In the genomic region with DNA sequence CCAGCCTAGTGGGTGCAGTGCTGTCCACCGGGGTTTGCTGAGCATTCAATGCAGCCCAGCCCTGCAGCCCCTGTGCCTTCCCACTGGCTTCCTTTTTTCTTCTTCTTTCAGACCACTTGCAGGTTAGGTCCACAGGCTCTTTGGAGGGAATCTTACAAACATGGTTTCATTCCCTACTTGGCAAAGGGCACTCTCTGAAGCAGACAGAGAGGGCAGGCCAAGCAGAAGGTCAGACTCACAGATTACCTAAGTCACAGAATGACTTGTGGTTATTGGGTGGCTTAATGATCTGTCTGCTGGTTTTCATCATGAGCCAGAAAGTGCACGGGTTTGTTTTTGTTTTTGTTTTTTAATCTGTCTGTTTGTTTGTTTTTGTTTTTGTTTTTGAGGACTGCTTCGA, we compare ENCODE assay signal across 26 mouse cellular contexts.
DNase-seq lines count a peak whose midpoint lies in the region; ATAC-seq and TF ChIP-seq lines count a peak whose summit lies in the region.
"Had no signal": no experiment of that assay in that cellular context is flagged by ENCODE, and none has a peak within 500 bp of the region (broad histone marks: within the 10 kb centered on the region; RNA-seq: fewer than 3 reads in every experiment).

No protein-coding gene starts in this region.

- no peaks in the 10 kb centered on the region for H3K9me3 ChIP-seq in hindbrain, embryonic 13.5 days
- H3K9me3 ChIP-seq in hindbrain, embryonic 11.5 days (ENCODE audit: control insufficient read depth, low read length), result no peaks in the 10 kb centered on the region
- H3K9me3 ChIP-seq in liver, embryonic 11.5 days (ENCODE audit: control insufficient read depth, low read length), result no peaks in the 10 kb centered on the region
- H3K9me3 ChIP-seq in liver, postnatal 0 days (ENCODE audit: low read length), result no peaks in the 10 kb centered on the region
- no peaks in the 10 kb centered on the region for H3K9me3 ChIP-seq in liver, embryonic 14.5 days (ENCODE audit: control insufficient read depth, low read length)
- no peaks in the 10 kb centered on the region for H3K9me3 ChIP-seq in forebrain, postnatal 0 days (ENCODE audit: low read length)
- H3K9me3 ChIP-seq: heart, embryonic 10.5 days; hindbrain, embryonic 15.5 days; limb, embryonic 13.5 days had no signal

- no peak overlapping the region for H3K4me3 ChIP-seq in hindbrain, embryonic 13.5 days
- H3K4me3 ChIP-seq in hindbrain, embryonic 11.5 days (ENCODE audit: low read depth, low read length), result no peak overlapping the region
- no peak overlapping the region for H3K4me3 ChIP-seq in liver, embryonic 11.5 days (ENCODE audit: low read depth, low read length)
- no peak overlapping the region for H3K4me3 ChIP-seq in liver, postnatal 0 days (ENCODE audit: low read depth, low read length)
- no peak overlapping the region for H3K4me3 ChIP-seq in liver, embryonic 14.5 days (ENCODE audit: insufficient read depth in 1 of 2, low read depth in 2 of 2, low read length in 2 of 2)
- no peak overlapping the region for H3K4me3 ChIP-seq in forebrain, postnatal 0 days (ENCODE audit: low read depth, low read length)
- H3K4me3 ChIP-seq: heart, embryonic 10.5 days; hindbrain, embryonic 15.5 days; layer of hippocampus, adult 2 months; limb, embryonic 13.5 days had no signal

- 76% methylated on average over 3 of the region's 3 CpGs for WGBS in hindbrain, embryonic 13.5 days
- WGBS in hindbrain, embryonic 11.5 days, result 81% methylated on average over 3 of the region's 3 CpGs
- WGBS in liver, embryonic 11.5 days, result 75% methylated on average over 3 of the region's 3 CpGs
- WGBS in liver, postnatal 0 days (ENCODE audit: insufficient replicate concordance), result 68% methylated on average over 3 of the region's 3 CpGs
- WGBS in liver, embryonic 14.5 days (ENCODE audit: insufficient replicate concordance), result 72% methylated on average over 3 of the region's 3 CpGs
- 73% methylated on average over 3 of the region's 3 CpGs for WGBS in forebrain, postnatal 0 days

- no peak for TF ChIP-seq CTCF in liver, postnatal 0 days (IDR thresholded peaks at IDR 0.05; ENCODE audit: low read depth)
- TF ChIP-seq CTCF in liver, embryonic 14.5 days (IDR thresholded peaks at IDR 0.05; ENCODE audit: low read depth), result no peak
- TF ChIP-seq CTCF in forebrain, postnatal 0 days (IDR thresholded peaks at IDR 0.05; ENCODE audit: low read depth), result no peak

- no peak overlapping the region for H3K4me2 ChIP-seq in hindbrain, embryonic 13.5 days
- no peak overlapping the region for H3K4me2 ChIP-seq in hindbrain, embryonic 11.5 days (replicated peaks; ENCODE audit: low read depth, low read length)
- no peak overlapping the region; the same call in 1 of the 2 replicates for H3K4me2 ChIP-seq in liver, embryonic 11.5 days
- H3K4me2 ChIP-seq in liver, postnatal 0 days (ENCODE audit: low read depth, low read length), result no peak overlapping the region
- peak overlapping the region; percentile 50 for H3K4me2 ChIP-seq in liver, embryonic 14.5 days (ENCODE audit: low read depth)
- no peak overlapping the region for H3K4me2 ChIP-seq in forebrain, postnatal 0 days (ENCODE audit: low read depth)
- H3K4me2 ChIP-seq: hindbrain, embryonic 15.5 days; limb, embryonic 13.5 days; lung, embryonic 14.5 days; midbrain, embryonic 11.5 days had no signal

- peaks cover 81% of the 10 kb centered on the region for H3K4me1 ChIP-seq in hindbrain, embryonic 13.5 days (replicated peaks)
- H3K4me1 ChIP-seq in hindbrain, embryonic 11.5 days (replicated peaks; ENCODE audit: control insufficient read depth, insufficient read depth, low read length), result peaks cover 12% of the 10 kb centered on the region
- peaks cover 87% of the 10 kb centered on the region for H3K4me1 ChIP-seq in liver, embryonic 11.5 days (replicated peaks; ENCODE audit: control insufficient read depth, insufficient read depth, low read length)
- H3K4me1 ChIP-seq in liver, postnatal 0 days (ENCODE audit: insufficient read depth), result peaks cover 40% of the 10 kb centered on the region
- peaks cover 68 to 71% of the 10 kb centered on the region in 2 experiments for H3K4me1 ChIP-seq in liver, embryonic 14.5 days (replicated peaks; ENCODE audit: control insufficient read depth in 2 of 2, insufficient read depth in 2 of 2, low read length in 1 of 2)
- 0 out of 2 replicates have a peak, but pooled peaks cover 3% of the 10 kb centered on the region for H3K4me1 ChIP-seq in forebrain, postnatal 0 days (ENCODE audit: insufficient read depth)

- no peaks in the 10 kb centered on the region for H3K36me3 ChIP-seq in hindbrain, embryonic 13.5 days
- H3K36me3 ChIP-seq in hindbrain, embryonic 11.5 days (ENCODE audit: control insufficient read depth, insufficient read depth, low read length), result no peaks in the 10 kb centered on the region
- no peaks in the 10 kb centered on the region for H3K36me3 ChIP-seq in liver, embryonic 11.5 days (ENCODE audit: control insufficient read depth, insufficient read depth, low read length)
- 0 out of 2 replicates have a peak, but pooled peaks cover 3% of the 10 kb centered on the region for H3K36me3 ChIP-seq in liver, postnatal 0 days (replicated peaks; ENCODE audit: insufficient read depth, low read length)
- H3K36me3 ChIP-seq in liver, embryonic 14.5 days (replicated peaks; ENCODE audit: control insufficient read depth, insufficient read depth, low read depth), result no peaks in the 10 kb centered on the region
- H3K36me3 ChIP-seq in forebrain, postnatal 0 days (ENCODE audit: insufficient read depth), result no peaks in the 10 kb centered on the region
- H3K36me3 ChIP-seq: hindbrain, embryonic 15.5 days had no signal

- no peaks in the 10 kb centered on the region for H3K27me3 ChIP-seq in hindbrain, embryonic 13.5 days
- H3K27me3 ChIP-seq in hindbrain, embryonic 11.5 days (ENCODE audit: control insufficient read depth, insufficient read depth, low read length), result no peaks in the 10 kb centered on the region
- no peaks in the 10 kb centered on the region for H3K27me3 ChIP-seq in liver, embryonic 11.5 days (replicated peaks; ENCODE audit: control insufficient read depth, insufficient read depth, low read length)
- H3K27me3 ChIP-seq in liver, postnatal 0 days (ENCODE audit: insufficient read depth, low read length), result no peaks in the 10 kb centered on the region
- H3K27me3 ChIP-seq in liver, embryonic 14.5 days (ENCODE audit: control insufficient read depth, insufficient read depth, low read length), result no peaks in the 10 kb centered on the region
- H3K27me3 ChIP-seq in forebrain, postnatal 0 days (ENCODE audit: insufficient read depth, low read length), result no peaks in the 10 kb centered on the region
- H3K27me3 ChIP-seq: CH12.LX; hindbrain, embryonic 15.5 days; limb, embryonic 13.5 days had no signal

- ATAC-seq in hindbrain, embryonic 13.5 days (ENCODE audit: low FRiP score), result no peak
- ATAC-seq in hindbrain, embryonic 11.5 days (ENCODE audit: low FRiP score), result no peak
- ATAC-seq in liver, embryonic 11.5 days (replicated peaks; ENCODE audit: low FRiP score), result no peak
- ATAC-seq in liver, postnatal 0 days, result no peak
- no peak for ATAC-seq in liver, embryonic 14.5 days (ENCODE audit: insufficient read depth)
- ATAC-seq in forebrain, postnatal 0 days, result no peak
- ATAC-seq: activated CD4-positive, CD25-positive, alpha-beta regulatory T cell, adult 4 months; forebrain, embryonic 16.5 days had no signal

- no peak overlapping the region for H3K9ac ChIP-seq in hindbrain, embryonic 13.5 days
- H3K9ac ChIP-seq in hindbrain, embryonic 11.5 days (ENCODE audit: low read depth, low read length), result no peak overlapping the region
- H3K9ac ChIP-seq in liver, embryonic 11.5 days (ENCODE audit: low read depth, low read length), result peak overlapping the region; percentile 7; the same call in 1 of the 2 replicates
- no peak overlapping the region for H3K9ac ChIP-seq in liver, postnatal 0 days (replicated peaks)
- 0 out of 2 replicates have a peak overlapping the region, but pooled peaks have one; percentile 6 for H3K9ac ChIP-seq in liver, embryonic 14.5 days (replicated peaks)
- H3K9ac ChIP-seq in forebrain, postnatal 0 days, result no peak overlapping the region
- H3K9ac ChIP-seq: hindbrain, embryonic 15.5 days; limb, embryonic 13.5 days; lung, embryonic 14.5 days had no signal

- DNase-seq in adrenal gland, adult 2 months, result peak; percentile 45
- no peak for DNase-seq in adrenal gland, postnatal 25 days
- no peak for DNase-seq in hindbrain, embryonic 11.5 days (ENCODE audit: low spot score)
- no peak for DNase-seq in liver, embryonic 11.5 days (ENCODE audit: low spot score)
- DNase-seq in liver, postnatal 0 days, result no peak
- DNase-seq in liver, embryonic 14.5 days (ENCODE audit: low read depth in 3 of 3, low spot score in 3 of 3), result no peak
- DNase-seq in forebrain, postnatal 0 days, result no peak
- DNase-seq: adrenal gland, postnatal 10 days; cerebellum, adult 18-20 months; cerebellum, postnatal 14 days; gastrocnemius, postnatal 10 days; heart, postnatal 36 days; kidney, postnatal 36 days; lung, embryonic 14.5 days; lung, postnatal 14 days; right cerebral cortex, postnatal 14 days; thymus, postnatal 4 days had no signal

- peak overlapping the region; percentile 60; the same call in 1 of the 2 replicates for H3K27ac ChIP-seq in hindbrain, embryonic 13.5 days
- H3K27ac ChIP-seq in hindbrain, embryonic 11.5 days (ENCODE audit: low read depth, low read length), result no peak overlapping the region
- no peak overlapping the region for H3K27ac ChIP-seq in liver, embryonic 11.5 days (ENCODE audit: low read depth, low read length)
- no peak overlapping the region for H3K27ac ChIP-seq in liver, postnatal 0 days (ENCODE audit: low read depth)
- H3K27ac ChIP-seq in liver, embryonic 14.5 days, result peak overlapping the region; percentile 9
- H3K27ac ChIP-seq in forebrain, postnatal 0 days (ENCODE audit: low read depth, low read length), result no peak overlapping the region
- H3K27ac ChIP-seq: heart, embryonic 10.5 days; hindbrain, embryonic 15.5 days; layer of hippocampus, adult 2 months; limb, embryonic 13.5 days had no signal

- TF ChIP-seq EP300 in liver, postnatal 0 days (IDR thresholded peaks at IDR 0.05; ENCODE audit: low read depth), result no peak
- TF ChIP-seq EP300 in liver, embryonic 14.5 days (IDR thresholded peaks at IDR 0.05; ENCODE audit: low read depth), result no peak

Comparison
In these comparisons a context has a peak if more than half of its experiments do, and no peak if none do; other contexts are left out.
1. H3K27ac ChIP-seq: peak in hindbrain, embryonic 13.5 days (single experiment) and liver, embryonic 14.5 days (single experiment); none in hindbrain, embryonic 11.5 days (single experiment), liver, embryonic 11.5 days (single experiment), liver, postnatal 0 days (single experiment) and forebrain, postnatal 0 days (single experiment).
2. H3K9ac ChIP-seq: peak in liver, embryonic 11.5 days (single experiment) and liver, embryonic 14.5 days (single experiment); none in hindbrain, embryonic 13.5 days (single experiment), hindbrain, embryonic 11.5 days (single experiment), liver, postnatal 0 days (single experiment) and forebrain, postnatal 0 days (single experiment).